ENCODE assay signal across 24 mouse cellular contexts in genomic region chr11:22178569-22178968, GRCm38 (mm10).
DNase-seq lines count a peak whose midpoint lies in the region; ATAC-seq and TF ChIP-seq lines count a peak whose summit lies in the region.
"Had no signal": no experiment of that assay in that cellular context is flagged by ENCODE, and none has a peak within 500 bp of the region (broad histone marks: within the 10 kb centered on the region; RNA-seq: fewer than 3 reads in every experiment).

No protein-coding gene starts in this region.

- H3K9me3 ChIP-seq in G1E (replicated peaks), result no peaks in the 10 kb centered on the region
- H3K9me3 ChIP-seq in liver, embryonic 11.5 days (ENCODE audit: control insufficient read depth, low read length), result no peaks in the 10 kb centered on the region
- no peaks in the 10 kb centered on the region for H3K9me3 ChIP-seq in liver, postnatal 0 days (ENCODE audit: low read length)
- H3K9me3 ChIP-seq: embryonic facial prominence, embryonic 10.5 days; forebrain, embryonic 12.5 days; hindbrain, embryonic 10.5 days; limb, embryonic 10.5 days; midbrain, embryonic 12.5 days had no signal

- peak overlapping the region; percentile 34; the same call in 1 of the 2 replicates for H3K4me2 ChIP-seq in liver, embryonic 11.5 days
- peak overlapping the region; percentile 27; the same call in 1 of the 2 replicates for H3K4me2 ChIP-seq in liver, postnatal 0 days (ENCODE audit: low read depth, low read length)
- H3K4me2 ChIP-seq: forebrain, embryonic 12.5 days; heart, embryonic 11.5 days; midbrain, embryonic 12.5 days had no signal

- H3K27ac ChIP-seq in liver, embryonic 11.5 days (ENCODE audit: low read depth, low read length), result peak overlapping the region; percentile 67
- H3K27ac ChIP-seq in liver, postnatal 0 days (ENCODE audit: low read depth), result no peak overlapping the region
- H3K27ac ChIP-seq: embryonic facial prominence, embryonic 10.5 days; forebrain, embryonic 12.5 days; gastrocnemius, adult 2 months; hindbrain, embryonic 10.5 days; kidney, postnatal 0 days; limb, embryonic 10.5 days; macrophage; midbrain, embryonic 12.5 days had no signal

- no peak overlapping the region for H3K4me3 ChIP-seq in G1E (ENCODE audit: low read depth, low read length)
- no peak overlapping the region for H3K4me3 ChIP-seq in liver, embryonic 11.5 days (ENCODE audit: low read depth, low read length)
- no peak overlapping the region for H3K4me3 ChIP-seq in liver, postnatal 0 days (ENCODE audit: low read depth, low read length)
- H3K4me3 ChIP-seq: embryonic facial prominence, embryonic 10.5 days; forebrain, embryonic 12.5 days; gastrocnemius, adult 2 months; hindbrain, embryonic 10.5 days; limb, embryonic 10.5 days; midbrain, embryonic 12.5 days had no signal

- H3K27me3 ChIP-seq in G1E (ENCODE audit: insufficient read depth, low read length), result no peaks in the 10 kb centered on the region
- no peaks in the 10 kb centered on the region for H3K27me3 ChIP-seq in liver, embryonic 11.5 days (replicated peaks; ENCODE audit: control insufficient read depth, insufficient read depth, low read length)
- H3K27me3 ChIP-seq in liver, postnatal 0 days (ENCODE audit: insufficient read depth, low read length), result no peaks in the 10 kb centered on the region
- H3K27me3 ChIP-seq: forebrain, embryonic 12.5 days; midbrain, embryonic 12.5 days had no signal

- no peaks in the 10 kb centered on the region for H3K36me3 ChIP-seq in G1E (replicated peaks)
- H3K36me3 ChIP-seq in liver, embryonic 11.5 days (ENCODE audit: control insufficient read depth, insufficient read depth, low read length), result no peaks in the 10 kb centered on the region
- H3K36me3 ChIP-seq in liver, postnatal 0 days (replicated peaks; ENCODE audit: insufficient read depth, low read length), result no peaks in the 10 kb centered on the region
- H3K36me3 ChIP-seq: embryonic facial prominence, embryonic 10.5 days; forebrain, embryonic 12.5 days; hindbrain, embryonic 10.5 days; limb, embryonic 10.5 days; midbrain, embryonic 12.5 days had no signal

- H3K9ac ChIP-seq in liver, embryonic 11.5 days (ENCODE audit: low read depth, low read length), result no peak overlapping the region
- no peak overlapping the region for H3K9ac ChIP-seq in liver, postnatal 0 days (replicated peaks)
- H3K9ac ChIP-seq: forebrain, embryonic 12.5 days; midbrain, embryonic 12.5 days had no signal

- no peak for TF ChIP-seq CTCF in G1E (IDR thresholded peaks at IDR 0.05; ENCODE audit: low read depth, low read length)
- TF ChIP-seq CTCF in liver, postnatal 0 days (IDR thresholded peaks at IDR 0.05; ENCODE audit: low read depth), result no peak

- DNase-seq in G1E (ENCODE audit: low spot score) (no peak), MEL-GATA-1-ER (ENCODE audit: extremely low read depth, low read depth) (peak; percentile 37)
- DNase-seq in liver, embryonic 11.5 days (ENCODE audit: low spot score), result no peak
- no peak for DNase-seq in liver, postnatal 0 days
- no peak for DNase-seq in thymus, adult 18-20 months
- no peak for DNase-seq in left cerebral cortex, adult 9 months (ENCODE audit: low spot score in 2 of 2)
- DNase-seq in adrenal gland, adult (ENCODE audit: inconsistent age in 2 of 2, low spot score in 1 of 2), result no peak
- DNase-seq: adrenal gland, postnatal 25 days; B cell, adult 2 months; cerebellum, adult 9-10 months; gastrocnemius, adult 2 months; layer of hippocampus, adult 9-11 months; thymus, postnatal 36 days had no signal

- H3K4me1 ChIP-seq in G1E (ENCODE audit: insufficient read depth, low read depth, low read length), result peaks cover 17% of the 10 kb centered on the region
- H3K4me1 ChIP-seq in liver, embryonic 11.5 days (replicated peaks; ENCODE audit: control insufficient read depth, insufficient read depth, low read length), result peaks cover 14% of the 10 kb centered on the region
- peaks cover 3% of the 10 kb centered on the region; the same call in 1 of the 2 replicates for H3K4me1 ChIP-seq in liver, postnatal 0 days (ENCODE audit: insufficient read depth)
- H3K4me1 ChIP-seq: embryonic facial prominence, embryonic 10.5 days; forebrain, embryonic 12.5 days; hindbrain, embryonic 10.5 days; limb, embryonic 10.5 days had no signal

- peak; percentile 66 for ATAC-seq in G1E (ENCODE audit: extremely low read depth, insufficient number of reproducible peaks, low FRiP score, poor library complexity, severe bottlenecking)
- peak; percentile 92 for ATAC-seq in liver, embryonic 11.5 days (replicated peaks; ENCODE audit: low FRiP score)
- ATAC-seq in liver, postnatal 0 days, result peak; percentile 88
- ATAC-seq: hindbrain, embryonic 16.5 days; intestine, postnatal 0 days; lung, postnatal 0 days had no signal

- TF ChIP-seq EP300 in liver, postnatal 0 days (IDR thresholded peaks at IDR 0.05; ENCODE audit: low read depth), result peak; percentile 79

- WGBS in liver, embryonic 11.5 days, result 30% methylated on average over 1 of the region's 1 CpGs
- WGBS in liver, postnatal 0 days (ENCODE audit: insufficient replicate concordance), result 44% methylated on average over 1 of the region's 1 CpGs
